Mouse (Mus musculus): Measurements from ENCODE around the gene Osbp. TPM values are rescaled to one million over a fixed set of nuclear protein-coding genes. Genes with fewer than 3 reads are reported as not detected.
A peak's percentile ranks its signal among the peaks of the same experiment; 100 is the strongest.

The Osbp gene
- polyA plus RNA-seq, 1 experiment = 32.9 TPM

- peaks cover 12% of the 10 kb centered on the region for H3K4me1 ChIP-seq (ENCODE audit: control insufficient read depth, insufficient read depth, low read length)
- H3K4me3 ChIP-seq (ENCODE audit: insufficient read depth, low read length) = no peak overlapping the region
- TF ChIP-seq CTCF (IDR thresholded peaks at IDR 0.05; ENCODE audit: low read depth, low read length) (no peak), POLR2A (IDR thresholded peaks at IDR 0.05; ENCODE audit: borderline replicate concordance, low read depth, low read length) (no peak)
- no peak overlapping the region for H3K27ac ChIP-seq (ENCODE audit: insufficient read depth, low read depth, low read length)
These were observed 22.1 kb downstream of the Osbp start for GRCm38 (mm10) chr19:11987841-11988240.

GRCm38 (mm10) chr19:11989334-11989733, 23.6 kb downstream of the Osbp start:
- peak overlapping the region; percentile 76 for H3K27ac ChIP-seq (ENCODE audit: insufficient read depth, low read depth, low read length)
- H3K4me1 ChIP-seq (ENCODE audit: control insufficient read depth, insufficient read depth, low read length) = peaks cover 12% of the 10 kb centered on the region
- H3K4me3 ChIP-seq (ENCODE audit: insufficient read depth, low read length) = no peak overlapping the region
- TF ChIP-seq CTCF (IDR thresholded peaks at IDR 0.05; ENCODE audit: low read depth, low read length) (no peak), POLR2A (IDR thresholded peaks at IDR 0.05; ENCODE audit: borderline replicate concordance, low read depth, low read length) (no peak)

- no peak for TF ChIP-seq POLR2A (IDR thresholded peaks at IDR 0.05; ENCODE audit: borderline replicate concordance, low read depth, low read length)
- no peak for TF ChIP-seq CTCF (IDR thresholded peaks at IDR 0.05; ENCODE audit: low read depth, low read length)
- Histone ChIP-seq H3K4me1 (ENCODE audit: control insufficient read depth, insufficient read depth, low read length) (peaks cover 16% of the 10 kb centered on the region), H3K27ac (ENCODE audit: insufficient read depth, low read depth, low read length) (no peak overlapping the region), H3K4me3 (ENCODE audit: insufficient read depth, low read length) (no peak overlapping the region)
These were observed 26.3 kb downstream of the Osbp start for GRCm38 (mm10) chr19:11992034-11992433.

- TF ChIP-seq CTCF (IDR thresholded peaks at IDR 0.05; ENCODE audit: low read depth, low read length) (no peak), POLR2A (IDR thresholded peaks at IDR 0.05; ENCODE audit: borderline replicate concordance, low read depth, low read length) (no peak)
- peaks cover 16% of the 10 kb centered on the region for H3K4me1 ChIP-seq (ENCODE audit: control insufficient read depth, insufficient read depth, low read length)
- H3K27ac ChIP-seq (ENCODE audit: insufficient read depth, low read depth, low read length) = no peak overlapping the region
- H3K4me3 ChIP-seq (ENCODE audit: insufficient read depth, low read length) = no peak overlapping the region
These were observed 26.8 kb downstream of the Osbp start for GRCm38 (mm10) chr19:11992441-11993029.

GRCm38 (mm10) chr19:11994703-11995431, 29.1 kb downstream of the Osbp start:
- H3K27ac ChIP-seq (ENCODE audit: insufficient read depth, low read depth, low read length) = no peak overlapping the region
- TF ChIP-seq POLR2A (IDR thresholded peaks at IDR 0.05; ENCODE audit: borderline replicate concordance, low read depth, low read length) (no peak), CTCF (IDR thresholded peaks at IDR 0.05; ENCODE audit: low read depth, low read length) (no peak)

GRCm38 (mm10) chr19:11995722-11996448, 30.1 kb downstream of the Osbp start:
- Histone ChIP-seq H3K4me3 (ENCODE audit: insufficient read depth, low read length) (no peak overlapping the region), H3K27ac (ENCODE audit: insufficient read depth, low read depth, low read length) (no peak overlapping the region), H3K4me1 (ENCODE audit: control insufficient read depth, insufficient read depth, low read length) (peaks cover 4% of the 10 kb centered on the region; the same call in 1 of the 2 replicates)
- TF ChIP-seq POLR2A (IDR thresholded peaks at IDR 0.05; ENCODE audit: borderline replicate concordance, low read depth, low read length) (no peak), CTCF (IDR thresholded peaks at IDR 0.05; ENCODE audit: low read depth, low read length) (no peak)

More at GRCm38 (mm10) chr19:11994703-11995431, 29.1 kb downstream of the Osbp start:
- Histone ChIP-seq H3K4me3 (ENCODE audit: insufficient read depth, low read length) (no peak overlapping the region), H3K4me1 (ENCODE audit: control insufficient read depth, insufficient read depth, low read length) (peaks cover 6% of the 10 kb centered on the region)

- no peak for TF ChIP-seq CTCF (IDR thresholded peaks at IDR 0.05; ENCODE audit: low read depth, low read length)
- H3K4me1 ChIP-seq (ENCODE audit: control insufficient read depth, insufficient read depth, low read length) = peaks cover 9% of the 10 kb centered on the region
- H3K4me3 ChIP-seq (ENCODE audit: insufficient read depth, low read length) = no peak overlapping the region
- H3K27ac ChIP-seq (ENCODE audit: insufficient read depth, low read depth, low read length) = no peak overlapping the region
These were observed 35.9 kb downstream of the Osbp start for GRCm38 (mm10) chr19:12001686-12002085.

GRCm38 (mm10) chr19:12002125-12002524, 36.4 kb downstream of the Osbp start:
- no peak overlapping the region for H3K4me3 ChIP-seq (ENCODE audit: insufficient read depth, low read length)
- no peak for TF ChIP-seq POLR2A (IDR thresholded peaks at IDR 0.05; ENCODE audit: borderline replicate concordance, low read depth, low read length)
- TF ChIP-seq CTCF (IDR thresholded peaks at IDR 0.05; ENCODE audit: low read depth, low read length) = no peak
- peaks cover 12% of the 10 kb centered on the region for H3K4me1 ChIP-seq (ENCODE audit: control insufficient read depth, insufficient read depth, low read length)
- no peak overlapping the region for H3K27ac ChIP-seq (ENCODE audit: insufficient read depth, low read depth, low read length)

- Histone ChIP-seq H3K27ac (ENCODE audit: insufficient read depth, low read depth, low read length) (no peak overlapping the region), H3K4me1 (ENCODE audit: control insufficient read depth, insufficient read depth, low read length) (peaks cover 13% of the 10 kb centered on the region), H3K4me3 (ENCODE audit: insufficient read depth, low read length) (no peak overlapping the region)
- TF ChIP-seq POLR2A (IDR thresholded peaks at IDR 0.05; ENCODE audit: borderline replicate concordance, low read depth, low read length) (no peak), CTCF (IDR thresholded peaks at IDR 0.05; ENCODE audit: low read depth, low read length) (no peak)
These were observed 37.0 kb downstream of the Osbp start for GRCm38 (mm10) chr19:12002791-12003190.

GRCm38 (mm10) chr19:12003568-12003967, 37.8 kb downstream of the Osbp start:
- peaks cover 14% of the 10 kb centered on the region for H3K4me1 ChIP-seq (ENCODE audit: control insufficient read depth, insufficient read depth, low read length)
- no peak for TF ChIP-seq CTCF (IDR thresholded peaks at IDR 0.05; ENCODE audit: low read depth, low read length)
- TF ChIP-seq POLR2A (IDR thresholded peaks at IDR 0.05; ENCODE audit: borderline replicate concordance, low read depth, low read length) = no peak

More at GRCm38 (mm10) chr19:12003568-12003967, 37.8 kb downstream of the Osbp start:
- H3K4me3 ChIP-seq (ENCODE audit: insufficient read depth, low read length) = no peak overlapping the region
- H3K27ac ChIP-seq (ENCODE audit: insufficient read depth, low read depth, low read length) = no peak overlapping the region
